Mouse (Mus musculus): Measurements from ENCODE around the gene Zbtb8os. TPM values are rescaled to one million over a fixed set of nuclear protein-coding genes. Genes with fewer than 3 reads are reported as not detected.

The Zbtb8os gene
- polyA plus RNA-seq, 1 experiment from 2014 or later = 94.5 TPM

DNA sequence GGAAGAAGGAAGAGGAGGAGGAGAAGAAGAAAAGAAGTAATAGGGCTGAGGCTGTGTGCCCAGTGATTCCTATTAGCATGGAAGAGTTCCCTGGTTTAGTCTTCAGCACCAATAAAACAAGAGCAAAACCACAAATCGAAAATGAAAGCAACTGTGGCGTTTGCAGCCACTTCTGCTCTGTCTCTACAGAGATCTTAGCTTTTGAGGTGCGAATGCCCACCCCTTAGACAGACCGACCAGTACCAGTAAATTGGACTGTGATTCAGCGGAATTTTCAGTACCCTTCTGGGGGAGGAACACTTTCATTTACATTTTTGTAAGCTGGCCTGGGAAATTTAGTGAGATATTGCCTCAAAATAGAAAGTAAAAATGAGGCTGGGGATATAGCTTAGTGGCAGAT, 29.7 kb downstream of the Zbtb8os start:
- WGBS = 79% methylated on average over 5 of the region's 5 CpGs
- Histone ChIP-seq H3K4me2 (replicated peaks; ENCODE audit: low read depth) (no peak overlapping the region), H3K4me1 (replicated peaks; ENCODE audit: control insufficient read depth, insufficient read depth, low read length) (no peaks in the 10 kb centered on the region), H3K9ac (ENCODE audit: low read depth, low read length) (no peak overlapping the region), H3K9me3 (ENCODE audit: control insufficient read depth) (no peaks in the 10 kb centered on the region), H3K27ac (ENCODE audit: low read depth, low read length) (no peak overlapping the region), H3K4me3 (ENCODE audit: low read depth, low read length) (no peak overlapping the region), H3K27me3 (replicated peaks; ENCODE audit: control insufficient read depth, insufficient read depth, low read length) (no peaks in the 10 kb centered on the region), H3K36me3 (ENCODE audit: control insufficient read depth, insufficient read depth) (peaks cover 14% of the 10 kb centered on the region; the same call in 1 of the 2 replicates)
- ATAC-seq = no peak
- TF ChIP-seq CTCF (IDR thresholded peaks at IDR 0.05; ENCODE audit: low read depth) = no peak

DNA sequence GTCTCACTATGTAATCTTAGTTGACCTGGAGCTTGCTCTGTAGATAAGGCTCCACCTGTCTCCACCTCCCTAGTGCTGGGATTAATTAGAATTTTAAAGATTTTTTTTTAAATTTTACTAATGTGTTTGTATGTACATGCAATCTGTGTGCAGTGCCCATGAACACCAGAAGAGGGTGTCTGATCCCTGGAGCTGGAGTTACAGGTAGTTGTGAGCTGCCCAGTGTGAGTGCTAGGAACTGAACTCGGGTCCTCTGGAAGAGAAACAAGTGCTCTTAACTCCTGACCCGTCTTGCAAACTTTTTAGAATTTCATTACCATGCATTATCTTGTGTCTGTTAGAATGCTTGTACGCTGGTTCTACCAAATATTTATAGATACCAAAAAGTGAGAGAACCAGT, 35.9 kb downstream of the Zbtb8os start:
- Histone ChIP-seq H3K4me3 (ENCODE audit: low read depth, low read length) (no peak overlapping the region), H3K4me1 (replicated peaks; ENCODE audit: control insufficient read depth, insufficient read depth, low read length) (0 out of 2 replicates have a peak, but pooled peaks cover 5% of the 10 kb centered on the region), H3K27ac (ENCODE audit: low read depth, low read length) (no peak overlapping the region), H3K4me2 (replicated peaks; ENCODE audit: low read depth) (no peak overlapping the region), H3K9ac (ENCODE audit: low read depth, low read length) (no peak overlapping the region), H3K9me3 (ENCODE audit: control insufficient read depth) (no peaks in the 10 kb centered on the region), H3K27me3 (replicated peaks; ENCODE audit: control insufficient read depth, insufficient read depth, low read length) (no peaks in the 10 kb centered on the region), H3K36me3 (ENCODE audit: control insufficient read depth, insufficient read depth) (0 out of 2 replicates have a peak, but pooled peaks cover 5% of the 10 kb centered on the region)
- WGBS = 95% methylated on average over 3 of the region's 3 CpGs
- peak; percentile 37; the same call in 1 of the 2 replicates for TF ChIP-seq CTCF (IDR thresholded peaks at IDR 0.05; ENCODE audit: low read depth)
- no peak for ATAC-seq

DNA sequence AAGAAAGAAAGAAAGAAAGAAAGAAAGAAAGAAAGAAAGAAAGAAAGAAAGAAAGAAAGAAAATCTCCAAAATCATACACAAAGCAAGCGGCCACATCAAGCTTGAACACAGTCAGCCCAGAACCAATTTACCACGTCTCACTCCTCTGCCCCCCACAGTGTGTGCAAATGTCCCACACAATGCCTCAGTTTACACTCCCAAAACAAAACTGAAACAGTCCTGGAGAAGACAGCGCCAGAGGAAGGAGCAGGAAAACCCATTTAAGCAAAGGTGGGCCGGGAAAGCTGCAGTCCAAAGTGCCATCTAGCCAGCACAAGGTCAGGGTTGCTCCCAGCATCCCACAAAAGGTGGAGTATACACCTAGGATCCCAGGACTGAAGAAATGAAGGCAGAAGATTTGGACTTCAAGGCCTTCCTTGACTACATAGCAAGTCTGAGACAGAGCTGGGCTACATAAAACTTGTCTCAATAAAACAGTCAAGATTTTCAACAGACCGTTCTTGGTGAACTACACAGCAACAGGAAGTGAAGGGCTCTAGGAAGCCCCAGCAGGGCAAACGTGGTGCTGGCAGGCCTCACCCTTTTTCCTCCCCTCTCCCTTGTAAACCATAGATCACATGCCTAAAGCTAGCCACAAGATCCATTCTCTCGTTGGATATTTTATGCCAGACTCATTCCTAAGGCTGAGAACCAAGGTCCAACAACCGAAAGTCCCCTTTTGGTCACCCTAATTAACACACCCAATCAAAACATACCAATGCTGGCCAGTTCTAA, 37.9 kb downstream of the Zbtb8os start:
- WGBS = 34% methylated on average over 8 of the region's 8 CpGs
- TF ChIP-seq CTCF (IDR thresholded peaks at IDR 0.05; ENCODE audit: low read depth) = no peak
- no peaks in the 10 kb centered on the region for H3K27me3 ChIP-seq (replicated peaks; ENCODE audit: control insufficient read depth, insufficient read depth, low read length)
- H3K27ac ChIP-seq (ENCODE audit: low read depth, low read length) = peak overlapping the region; percentile 60
- ATAC-seq = peak; percentile 56
- no peaks in the 10 kb centered on the region for H3K9me3 ChIP-seq (ENCODE audit: control insufficient read depth)
- H3K9ac ChIP-seq (ENCODE audit: low read depth, low read length) = no peak overlapping the region
- no peak overlapping the region for H3K4me3 ChIP-seq (ENCODE audit: low read depth, low read length)
- H3K4me1 ChIP-seq (replicated peaks; ENCODE audit: control insufficient read depth, insufficient read depth, low read length) = 0 out of 2 replicates have a peak, but pooled peaks cover 5% of the 10 kb centered on the region
- no peaks in the 10 kb centered on the region for H3K36me3 ChIP-seq (ENCODE audit: control insufficient read depth, insufficient read depth)
- 0 out of 2 replicates have a peak overlapping the region, but pooled peaks have one; percentile 13 for H3K4me2 ChIP-seq (replicated peaks; ENCODE audit: low read depth)

DNA sequence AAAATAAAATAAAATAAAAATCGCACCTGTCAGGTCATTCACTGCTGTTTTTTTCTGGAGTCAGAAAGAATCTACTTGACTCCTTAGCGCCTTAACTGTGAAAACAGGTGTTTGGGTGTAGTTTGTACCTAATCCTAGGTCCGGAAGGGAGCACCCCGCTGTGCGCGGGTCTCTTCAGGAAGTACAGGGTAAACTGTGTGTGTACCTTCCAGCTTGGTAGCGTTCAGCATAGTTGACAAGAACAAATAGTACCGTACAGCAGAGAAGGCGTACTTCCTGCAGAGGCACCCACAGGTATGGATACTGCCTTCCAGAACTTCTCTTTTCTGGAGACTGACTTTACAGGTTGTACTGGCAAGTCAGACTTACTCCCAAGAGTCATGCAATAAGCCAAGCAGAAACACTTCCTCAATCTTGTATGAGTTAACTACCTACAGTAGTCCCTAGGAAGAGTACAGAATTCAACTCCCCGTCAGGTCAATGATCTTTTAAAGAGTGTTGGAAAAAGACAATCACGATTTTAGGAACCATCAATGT, 38.8 kb downstream of the Zbtb8os start:
- no peak for TF ChIP-seq CTCF (IDR thresholded peaks at IDR 0.05; ENCODE audit: low read depth)
- peak overlapping the region; percentile 38 for H3K4me2 ChIP-seq (replicated peaks; ENCODE audit: low read depth)
- H3K36me3 ChIP-seq (ENCODE audit: control insufficient read depth, insufficient read depth) = no peaks in the 10 kb centered on the region
- H3K27me3 ChIP-seq (replicated peaks; ENCODE audit: control insufficient read depth, insufficient read depth, low read length) = no peaks in the 10 kb centered on the region
- WGBS = 48% methylated on average over 11 of the region's 11 CpGs
- H3K27ac ChIP-seq (ENCODE audit: low read depth, low read length) = peak overlapping the region; percentile 47; the same call in 1 of the 2 replicates
- peak; percentile 56 for ATAC-seq
- no peak overlapping the region for H3K4me3 ChIP-seq (ENCODE audit: low read depth, low read length)
- 0 out of 2 replicates have a peak, but pooled peaks cover 5% of the 10 kb centered on the region for H3K4me1 ChIP-seq (replicated peaks; ENCODE audit: control insufficient read depth, insufficient read depth, low read length)
- H3K9me3 ChIP-seq (ENCODE audit: control insufficient read depth) = no peaks in the 10 kb centered on the region
- H3K9ac ChIP-seq (ENCODE audit: low read depth, low read length) = no peak overlapping the region

DNA sequence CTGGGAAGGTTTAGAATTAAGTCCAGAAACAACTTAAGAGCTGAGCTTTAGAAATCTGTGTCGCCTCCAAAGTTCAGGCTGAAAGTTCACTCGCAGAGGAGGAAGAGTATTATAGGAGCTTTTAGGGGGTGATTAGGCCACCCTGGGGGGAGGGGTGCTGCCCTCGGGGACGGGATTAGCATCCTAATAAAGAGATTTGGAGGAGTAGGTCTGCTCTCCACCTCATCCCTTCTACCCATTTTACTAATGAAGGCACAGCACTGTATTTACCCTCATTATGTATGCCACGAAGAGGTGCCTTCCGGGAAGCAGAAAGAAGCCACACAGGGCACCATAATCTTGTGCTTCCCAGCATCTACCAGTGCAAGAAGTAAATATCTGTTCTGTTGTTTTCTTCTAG, 39.5 kb downstream of the Zbtb8os start:
- Histone ChIP-seq H3K4me3 (ENCODE audit: low read depth, low read length) (no peak overlapping the region), H3K9ac (ENCODE audit: low read depth, low read length) (no peak overlapping the region), H3K4me2 (replicated peaks; ENCODE audit: low read depth) (no peak overlapping the region), H3K4me1 (replicated peaks; ENCODE audit: control insufficient read depth, insufficient read depth, low read length) (0 out of 2 replicates have a peak, but pooled peaks cover 5% of the 10 kb centered on the region), H3K9me3 (ENCODE audit: control insufficient read depth) (no peaks in the 10 kb centered on the region), H3K36me3 (ENCODE audit: control insufficient read depth, insufficient read depth) (no peaks in the 10 kb centered on the region), H3K27ac (ENCODE audit: low read depth, low read length) (no peak overlapping the region), H3K27me3 (replicated peaks; ENCODE audit: control insufficient read depth, insufficient read depth, low read length) (no peaks in the 10 kb centered on the region)
- TF ChIP-seq CTCF (IDR thresholded peaks at IDR 0.05; ENCODE audit: low read depth) = no peak
- ATAC-seq = no peak
- WGBS = 65% methylated on average over 6 of the region's 6 CpGs

DNA sequence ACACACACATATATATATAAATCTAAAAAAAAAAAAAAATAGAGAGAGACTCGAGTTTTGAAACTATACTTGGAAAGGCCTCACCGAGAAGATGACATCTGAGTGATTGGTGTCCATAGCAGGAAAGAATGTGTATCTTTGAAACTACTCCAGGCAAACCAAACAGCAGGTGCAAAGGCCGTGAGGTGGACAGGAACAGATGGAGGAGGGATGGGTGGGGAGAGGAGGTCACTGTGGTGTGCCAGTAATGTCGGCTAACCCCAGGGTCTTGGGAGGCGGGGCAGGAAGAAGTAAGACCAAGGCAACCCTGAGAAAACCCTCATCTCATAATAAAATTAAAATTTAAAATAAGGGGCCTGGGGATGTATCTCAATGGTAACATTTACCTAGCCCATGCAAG, 40.3 kb downstream of the Zbtb8os start:
- Histone ChIP-seq H3K4me3 (ENCODE audit: low read depth, low read length) (no peak overlapping the region), H3K9me3 (ENCODE audit: control insufficient read depth) (no peaks in the 10 kb centered on the region), H3K4me1 (replicated peaks; ENCODE audit: control insufficient read depth, insufficient read depth, low read length) (0 out of 2 replicates have a peak, but pooled peaks cover 5% of the 10 kb centered on the region), H3K9ac (ENCODE audit: low read depth, low read length) (no peak overlapping the region), H3K27ac (ENCODE audit: low read depth, low read length) (no peak overlapping the region), H3K27me3 (replicated peaks; ENCODE audit: control insufficient read depth, insufficient read depth, low read length) (no peaks in the 10 kb centered on the region), H3K36me3 (ENCODE audit: control insufficient read depth, insufficient read depth) (no peaks in the 10 kb centered on the region), H3K4me2 (replicated peaks; ENCODE audit: low read depth) (0 out of 2 replicates have a peak overlapping the region, but pooled peaks have one; percentile 21)
- 68% methylated on average over 5 of the region's 5 CpGs for WGBS
- no peak for ATAC-seq
- TF ChIP-seq CTCF (IDR thresholded peaks at IDR 0.05; ENCODE audit: low read depth) = no peak
